Mouse (Mus musculus): Measurements from ENCODE around the gene Mrpl4. TPM values are rescaled to one million over a fixed set of nuclear protein-coding genes. Genes with fewer than 3 reads are reported as not detected.

Gene Mrpl4
- polyA plus RNA-seq, 1 experiment from 2014 or later = 156 TPM

DNA sequence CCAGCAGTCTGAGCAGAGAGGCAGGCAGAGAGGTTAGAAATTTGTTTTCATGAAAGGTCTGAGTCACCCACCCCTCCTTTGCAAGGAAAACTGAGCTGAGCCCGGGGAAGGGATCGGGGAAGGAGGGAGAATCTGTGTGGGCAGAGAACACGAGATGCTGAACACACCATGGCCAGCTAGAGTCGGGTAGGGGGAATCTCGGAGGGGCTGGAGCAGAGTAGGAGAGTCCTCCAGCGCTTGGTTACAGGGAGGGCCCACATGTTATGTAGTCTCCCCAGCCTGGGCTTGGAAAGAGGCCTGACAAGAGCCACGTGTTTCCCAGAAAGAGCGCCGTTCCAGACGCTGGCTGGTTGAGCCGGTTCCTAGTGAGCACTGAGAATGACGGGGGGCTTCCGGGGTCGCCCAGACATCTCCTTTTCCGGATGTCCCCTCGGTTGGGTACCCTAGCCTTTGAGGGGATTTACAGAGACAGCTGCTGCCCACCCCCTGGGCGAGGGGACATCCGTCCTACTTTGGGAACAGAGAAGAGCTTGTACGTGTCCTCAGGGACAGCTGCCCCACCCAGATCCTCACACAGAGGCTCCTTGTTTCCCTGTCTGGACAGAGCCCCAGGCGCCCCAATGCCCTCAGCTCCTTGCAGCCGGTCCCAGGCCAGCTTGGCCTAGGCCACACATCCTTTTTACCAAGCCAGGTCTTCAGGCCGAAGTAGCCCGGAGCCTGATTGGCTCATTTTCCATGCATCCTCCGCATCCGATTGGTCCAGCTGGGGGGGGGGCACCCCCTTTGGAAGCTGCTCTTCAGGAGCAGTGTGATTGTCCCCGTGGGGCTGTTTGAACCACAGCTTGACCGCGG, 30.2 kb upstream of the Mrpl4 start:
- Histone ChIP-seq H3K9ac (ENCODE audit: low read length) (peak overlapping the region; percentile 24), H3K36me3 (ENCODE audit: control insufficient read depth, insufficient read depth, low read length) (peaks cover 21% of the 10 kb centered on the region), H3K27me3 (ENCODE audit: control insufficient read depth, insufficient read depth, low read depth, low read length) (no peaks in the 10 kb centered on the region), H3K4me3 (ENCODE audit: low read length) (peak overlapping the region; percentile 18), H3K4me1 (replicated peaks; ENCODE audit: control insufficient read depth, insufficient read depth, low read length) (peaks cover 48% of the 10 kb centered on the region), H3K9me3 (ENCODE audit: control insufficient read depth, low read length) (no peaks in the 10 kb centered on the region), H3K4me2 (ENCODE audit: low read depth, low read length) (peak overlapping the region; percentile 83), H3K27ac (ENCODE audit: low read length) (peak overlapping the region; percentile 94)
- 28% methylated on average over 28 of the region's 28 CpGs for WGBS
- peak; percentile 37 for ATAC-seq (ENCODE audit: low read depth)

DNA sequence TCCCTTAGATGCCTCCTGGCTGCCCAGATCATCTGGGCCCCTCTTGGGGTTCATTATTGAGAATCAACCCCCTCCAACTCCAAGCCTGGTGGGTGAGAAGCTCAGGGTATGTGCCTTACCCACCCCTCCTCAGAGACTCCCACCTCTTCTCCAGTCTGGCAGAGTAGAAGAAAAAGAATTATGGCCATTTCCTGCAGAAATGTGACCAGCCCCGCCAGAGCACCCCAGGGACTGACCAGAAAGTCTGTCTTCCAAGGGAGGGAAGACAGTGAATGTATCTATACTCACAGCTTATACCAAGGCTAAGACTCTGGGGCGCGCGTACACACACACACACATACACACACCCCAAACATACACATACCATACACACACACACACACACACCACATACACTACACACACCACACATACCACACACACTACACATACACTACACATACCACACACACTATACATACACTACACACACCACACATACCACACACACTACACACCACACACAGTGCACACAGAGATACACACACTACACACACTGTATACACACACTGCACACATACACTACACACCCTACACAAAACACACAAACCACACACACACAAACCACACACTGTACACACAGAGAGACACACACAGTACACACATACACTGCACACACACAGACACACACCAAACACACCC, 29.4 kb upstream of the Mrpl4 start:
- 79% methylated on average over 4 of the region's 4 CpGs for WGBS
- H3K36me3 ChIP-seq (ENCODE audit: control insufficient read depth, insufficient read depth, low read length) = peaks cover 13% of the 10 kb centered on the region
- ATAC-seq (ENCODE audit: low read depth) = no peak
- peak overlapping the region; percentile 24 for H3K9ac ChIP-seq (ENCODE audit: low read length)
- H3K9me3 ChIP-seq (ENCODE audit: control insufficient read depth, low read length) = no peaks in the 10 kb centered on the region
- peak overlapping the region; percentile 92 for H3K4me3 ChIP-seq (ENCODE audit: low read length)
- H3K4me1 ChIP-seq (replicated peaks; ENCODE audit: control insufficient read depth, insufficient read depth, low read length) = peaks cover 48% of the 10 kb centered on the region
- H3K4me2 ChIP-seq (ENCODE audit: low read depth, low read length) = peak overlapping the region; percentile 83
- peak overlapping the region; percentile 94 for H3K27ac ChIP-seq (ENCODE audit: low read length)
- H3K27me3 ChIP-seq (ENCODE audit: control insufficient read depth, insufficient read depth, low read depth, low read length) = no peaks in the 10 kb centered on the region

DNA sequence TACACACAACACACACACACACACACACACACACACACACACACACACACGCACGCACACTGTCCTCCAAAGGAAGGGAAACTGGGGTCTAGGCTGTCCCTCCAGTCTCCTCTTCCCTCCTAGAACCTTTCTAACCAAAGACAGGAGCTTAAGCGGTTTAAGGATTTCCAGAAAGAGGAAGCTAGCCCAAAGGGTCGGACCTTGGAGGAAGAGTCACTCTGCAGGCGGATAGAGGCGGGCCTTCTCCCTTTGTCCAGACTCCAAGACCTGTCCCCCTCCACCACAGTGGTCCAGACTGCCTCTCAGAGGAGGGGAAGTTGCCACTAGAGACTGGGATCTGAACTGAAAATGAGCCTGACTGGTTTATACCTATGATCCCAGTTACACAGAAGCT, 28.9 kb upstream of the Mrpl4 start:
- Histone ChIP-seq H3K9ac (ENCODE audit: low read length) (peak overlapping the region; percentile 24), H3K4me1 (replicated peaks; ENCODE audit: control insufficient read depth, insufficient read depth, low read length) (peaks cover 53% of the 10 kb centered on the region), H3K36me3 (ENCODE audit: control insufficient read depth, insufficient read depth, low read length) (peaks cover 9% of the 10 kb centered on the region; the same call in 1 of the 2 replicates), H3K9me3 (ENCODE audit: control insufficient read depth, low read length) (no peaks in the 10 kb centered on the region), H3K27me3 (ENCODE audit: control insufficient read depth, insufficient read depth, low read depth, low read length) (no peaks in the 10 kb centered on the region), H3K4me3 (ENCODE audit: low read length) (peak overlapping the region; percentile 92), H3K4me2 (ENCODE audit: low read depth, low read length) (peak overlapping the region; percentile 83), H3K27ac (ENCODE audit: low read length) (peak overlapping the region; percentile 94)
- ATAC-seq (ENCODE audit: low read depth) = no peak
- 36% methylated on average over 6 of the region's 6 CpGs for whole genome bisulfite sequencing

GRCm38 (mm10) chr9:20975431-20976215, 26.9 kb upstream of the Mrpl4 start:
- Histone ChIP-seq H3K4me3 (ENCODE audit: low read length) (peak overlapping the region; percentile 92), H3K27ac (ENCODE audit: low read length) (peak overlapping the region; percentile 99), H3K4me1 (replicated peaks; ENCODE audit: control insufficient read depth, insufficient read depth, low read length) (peaks cover 57% of the 10 kb centered on the region), H3K27me3 (ENCODE audit: control insufficient read depth, insufficient read depth, low read depth, low read length) (no peaks in the 10 kb centered on the region), H3K4me2 (ENCODE audit: low read depth, low read length) (peak overlapping the region; percentile 83), H3K9me3 (ENCODE audit: control insufficient read depth, low read length) (no peaks in the 10 kb centered on the region), H3K9ac (ENCODE audit: low read length) (peak overlapping the region; percentile 99), H3K36me3 (ENCODE audit: control insufficient read depth, insufficient read depth, low read length) (no peaks in the 10 kb centered on the region)
- ATAC-seq (ENCODE audit: low read depth) = peak; percentile 60
- WGBS = under 1% methylated on average over 45 of the region's 45 CpGs

- H3K9me3 ChIP-seq (ENCODE audit: control insufficient read depth, low read length) = no peaks in the 10 kb centered on the region
- H3K9ac ChIP-seq (ENCODE audit: low read length) = peak within 1 kb of the TSS; percentile 99
- H3K4me3 ChIP-seq (ENCODE audit: low read length) = peak within 1 kb of the TSS; percentile 92
- peak within 1 kb of the TSS; percentile 83 for H3K4me2 ChIP-seq (ENCODE audit: low read depth, low read length)
- under 1% methylated on average over 44 of the region's 47 CpGs for WGBS
- no peaks in the 10 kb centered on the region for H3K36me3 ChIP-seq (ENCODE audit: control insufficient read depth, insufficient read depth, low read length)
- peak within 1 kb of the TSS; percentile 99 for H3K27ac ChIP-seq (ENCODE audit: low read length)
- peak; percentile 79 for ATAC-seq (ENCODE audit: low read depth)
- H3K27me3 ChIP-seq (ENCODE audit: control insufficient read depth, insufficient read depth, low read depth, low read length) = no peaks in the 10 kb centered on the region
- peaks cover 51% of the 10 kb centered on the region for H3K4me1 ChIP-seq (replicated peaks; ENCODE audit: control insufficient read depth, insufficient read depth, low read length)
These were observed 26.1 kb upstream of the Mrpl4 start, which contains the start of gene S1pr2 for GRCm38 (mm10) chr9:20976216-20976960. Gene S1pr2 (minus strand): TSS chr9:20976781.

GRCm38 (mm10) chr9:20976961-20977689, 25.4 kb upstream of the Mrpl4 start:
- Histone ChIP-seq H3K27ac (ENCODE audit: low read length) (peak overlapping the region; percentile 99), H3K4me1 (replicated peaks; ENCODE audit: control insufficient read depth, insufficient read depth, low read length) (peaks cover 46% of the 10 kb centered on the region), H3K27me3 (ENCODE audit: control insufficient read depth, insufficient read depth, low read depth, low read length) (no peaks in the 10 kb centered on the region), H3K36me3 (ENCODE audit: control insufficient read depth, insufficient read depth, low read length) (no peaks in the 10 kb centered on the region), H3K4me2 (ENCODE audit: low read depth, low read length) (peak overlapping the region; percentile 83), H3K9me3 (ENCODE audit: control insufficient read depth, low read length) (no peaks in the 10 kb centered on the region), H3K9ac (ENCODE audit: low read length) (peak overlapping the region; percentile 99), H3K4me3 (ENCODE audit: low read length) (peak overlapping the region; percentile 92)
- no peak for ATAC-seq (ENCODE audit: low read depth)
- WGBS = 0% methylated on average over 4 of the region's 4 CpGs

DNA sequence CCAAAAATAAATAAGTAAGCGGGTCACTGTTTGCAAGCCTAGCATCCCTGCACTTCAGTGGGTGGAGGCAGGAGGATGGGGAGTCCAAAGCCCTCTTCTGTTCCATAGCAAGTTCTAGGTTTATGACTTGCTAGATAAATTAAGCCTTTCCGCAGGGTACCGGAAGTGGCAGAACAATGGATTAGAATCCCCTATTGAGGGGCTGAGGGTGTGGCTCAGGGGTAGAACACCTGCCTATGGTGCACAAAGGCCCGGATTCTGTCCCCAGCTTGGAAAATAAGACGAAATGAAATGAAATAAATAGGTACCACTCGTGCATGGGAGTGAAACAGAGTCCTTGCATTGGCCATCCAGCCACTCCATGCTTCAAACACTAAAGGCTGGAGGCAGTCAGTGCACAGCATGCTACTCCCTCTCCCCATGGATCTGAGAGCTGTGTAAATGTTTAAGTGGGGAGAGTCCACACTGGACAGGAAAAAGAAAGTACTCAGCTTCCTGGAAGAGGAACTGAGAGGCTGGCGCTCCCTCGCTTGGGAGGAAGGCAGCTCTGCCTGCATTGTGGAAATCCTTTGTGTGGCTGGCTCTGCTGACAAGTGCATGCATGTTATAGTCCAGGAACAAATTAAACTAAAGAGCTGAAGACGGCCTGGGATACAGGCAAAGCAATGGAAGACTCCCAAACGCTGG, 24.0 kb upstream of the Mrpl4 start:
- Histone ChIP-seq H3K4me2 (ENCODE audit: low read depth, low read length) (peak overlapping the region; percentile 16; the same call in 1 of the 2 replicates), H3K9ac (ENCODE audit: low read length) (no peak overlapping the region), H3K4me1 (replicated peaks; ENCODE audit: control insufficient read depth, insufficient read depth, low read length) (peaks cover 38% of the 10 kb centered on the region), H3K27ac (ENCODE audit: low read length) (peak overlapping the region; percentile 88), H3K4me3 (ENCODE audit: low read length) (no peak overlapping the region), H3K9me3 (ENCODE audit: control insufficient read depth, low read length) (no peaks in the 10 kb centered on the region), H3K36me3 (ENCODE audit: control insufficient read depth, insufficient read depth, low read length) (no peaks in the 10 kb centered on the region), H3K27me3 (ENCODE audit: control insufficient read depth, insufficient read depth, low read depth, low read length) (no peaks in the 10 kb centered on the region)
- ATAC-seq (ENCODE audit: low read depth) = no peak
- 35% methylated on average over 10 of the region's 10 CpGs for WGBS

GRCm38 (mm10) chr9:20979181-20979580, 23.4 kb upstream of the Mrpl4 start:
- 43% methylated on average over 5 of the region's 5 CpGs for WGBS
- Histone ChIP-seq H3K9ac (ENCODE audit: low read length) (no peak overlapping the region), H3K36me3 (ENCODE audit: control insufficient read depth, insufficient read depth, low read length) (no peaks in the 10 kb centered on the region), H3K4me2 (ENCODE audit: low read depth, low read length) (no peak overlapping the region), H3K9me3 (ENCODE audit: control insufficient read depth, low read length) (no peaks in the 10 kb centered on the region), H3K27ac (ENCODE audit: low read length) (peak overlapping the region; percentile 88), H3K4me3 (ENCODE audit: low read length) (no peak overlapping the region), H3K4me1 (replicated peaks; ENCODE audit: control insufficient read depth, insufficient read depth, low read length) (peaks cover 33% of the 10 kb centered on the region), H3K27me3 (ENCODE audit: control insufficient read depth, insufficient read depth, low read depth, low read length) (no peaks in the 10 kb centered on the region)
- ATAC-seq (ENCODE audit: low read depth) = no peak
